Mouse (Mus musculus) left cerebral cortex, postnatal 4 days (tissue): ENCODE results near the gene Npy. TPM values are rescaled to one million over a fixed set of nuclear protein-coding genes. Genes with fewer than 3 reads are reported as not detected.

Experiments used
- DNase-seq: peaks from one replicate; pipeline ENCODE4 v3.0.0-alpha.2; 2022
- intact Hi-C: fragments of 180-260 bp; cut with DNase I; formaldehyde crosslinking; loops from one replicate; pipeline ENCODE4 v1.15.1; 2025
- total RNA-seq, 2 experiments: library from RNA; stranded (reverse); gene quantifications; 2 replicates each; pipeline ENCODE4 v1.2.3; 2021

Gene Npy
- total RNA-seq = 100 to 1,000 TPM; 161 to 165 TPM

DNA sequence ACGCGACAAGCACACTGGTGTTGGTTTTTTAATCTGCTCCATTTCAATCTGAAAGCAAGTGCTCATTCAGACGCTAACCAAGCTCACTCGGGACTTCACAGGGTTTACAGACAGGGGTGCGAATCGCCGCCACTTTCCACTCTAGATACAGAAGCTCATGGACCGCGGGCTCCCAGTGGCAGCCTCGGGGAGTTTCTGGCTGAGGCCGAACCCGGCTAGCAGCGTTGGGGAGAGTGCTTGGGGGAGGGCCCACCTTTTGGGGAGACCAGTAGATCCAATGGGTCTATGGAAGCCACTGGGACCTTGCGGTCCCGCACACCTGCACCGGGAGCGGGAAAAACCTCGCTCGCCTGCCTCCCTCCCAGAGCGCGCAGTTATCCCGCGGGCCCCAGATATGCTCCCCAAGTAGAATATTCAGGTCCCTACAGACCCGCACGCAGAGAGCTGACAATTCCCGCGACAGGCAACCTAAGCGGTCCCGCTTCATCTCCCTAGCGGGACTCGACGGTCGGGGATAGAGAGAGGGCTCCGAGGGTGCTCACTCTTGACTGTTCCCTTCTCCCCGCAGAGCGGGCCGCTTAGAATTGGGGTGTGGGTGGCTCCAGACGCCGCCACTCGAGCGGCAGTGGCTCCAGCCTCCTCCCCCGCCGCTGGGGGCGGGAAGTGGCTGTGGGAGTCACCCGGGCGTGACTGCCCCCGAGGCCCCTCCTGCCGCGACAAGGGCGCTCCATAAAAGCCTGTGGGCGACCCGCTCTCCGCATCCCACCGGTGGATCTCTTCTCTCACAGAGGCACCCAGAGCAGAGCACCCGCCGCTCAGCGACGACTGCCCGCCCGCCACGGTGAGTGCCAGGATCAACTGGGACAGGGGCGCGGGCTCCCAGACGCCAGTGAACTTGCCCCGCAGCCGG, at the start of gene Npy:
Gene Npy, plus strand, starts transcription at position 750 of the 910 bp plus-strand sequence.
- DNase-seq = peak; percentile 15
- intact Hi-C loops = loop anchor here (10.0 kb wide), 1 partner anchor 297 kb away; no protein-coding TSS in a partner anchor

DNA sequence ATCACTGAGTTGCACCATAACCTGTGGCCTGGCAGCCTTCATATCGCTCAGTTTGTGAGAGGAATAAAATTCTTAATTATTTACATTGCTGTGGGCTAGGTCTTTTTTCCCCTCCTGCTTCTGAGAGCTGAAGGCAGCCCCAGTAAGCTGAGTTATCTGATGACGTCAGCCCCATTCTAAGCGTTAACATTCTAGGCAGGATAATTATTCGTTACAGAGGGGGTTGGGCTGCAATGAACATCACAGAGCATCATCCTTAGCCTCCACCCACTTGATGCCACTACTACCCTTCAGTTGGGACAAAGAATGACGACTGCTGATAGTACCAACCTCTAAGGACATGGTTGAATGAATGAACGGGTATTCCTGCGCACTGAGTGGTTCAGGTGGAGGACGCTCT, 47.5 kb upstream of the Npy start:
- intact Hi-C loops = loop anchor here (10.0 kb wide), 1 partner anchor 210 kb away; no protein-coding TSS in a partner anchor
- DNase-seq = no peak

DNA sequence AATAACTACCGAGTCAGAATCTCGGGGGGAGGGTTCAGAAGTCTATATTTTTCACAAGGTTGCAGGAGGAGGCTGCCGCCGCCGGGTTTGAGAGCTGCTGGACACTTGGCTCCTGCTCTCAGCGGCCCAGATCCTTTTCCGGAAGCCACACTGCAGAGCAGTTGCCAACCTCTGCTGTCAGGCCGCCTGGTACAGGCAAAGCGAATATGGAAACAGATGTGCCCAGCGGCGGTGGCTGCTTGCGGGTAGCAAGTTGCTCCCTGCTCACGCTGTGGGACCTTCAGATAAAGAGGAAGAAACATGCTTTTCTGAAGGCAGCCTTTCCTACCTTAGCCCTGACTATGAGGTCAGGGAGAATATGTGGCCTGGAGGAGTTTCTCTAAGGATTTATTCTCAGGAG, 44.4 kb upstream of the Npy start:
- intact Hi-C loops = loop anchor here (10.0 kb wide), 1 partner anchor 213 kb away; no protein-coding TSS in a partner anchor
- peak; percentile 28 for DNase-seq

DNA sequence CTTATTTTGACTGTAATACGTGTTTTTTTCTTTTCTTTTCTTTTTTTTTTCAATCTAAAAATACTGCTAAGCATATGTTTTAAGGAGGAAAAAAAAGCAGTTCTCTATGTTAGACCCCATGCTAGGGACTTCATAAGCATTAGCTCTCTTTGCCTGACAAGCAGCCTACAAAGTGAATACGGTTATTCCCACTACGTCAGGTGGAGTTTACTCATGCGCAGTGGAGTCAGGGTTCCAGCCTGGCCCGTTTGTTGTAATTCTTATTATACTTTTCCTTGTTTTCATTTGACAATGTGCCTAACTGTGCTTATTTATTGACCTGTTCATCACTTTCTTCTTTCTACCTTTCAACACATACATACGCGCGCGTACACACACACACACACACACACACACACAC, 43.8 kb upstream of the Npy start:
- no peak for DNase-seq

DNA sequence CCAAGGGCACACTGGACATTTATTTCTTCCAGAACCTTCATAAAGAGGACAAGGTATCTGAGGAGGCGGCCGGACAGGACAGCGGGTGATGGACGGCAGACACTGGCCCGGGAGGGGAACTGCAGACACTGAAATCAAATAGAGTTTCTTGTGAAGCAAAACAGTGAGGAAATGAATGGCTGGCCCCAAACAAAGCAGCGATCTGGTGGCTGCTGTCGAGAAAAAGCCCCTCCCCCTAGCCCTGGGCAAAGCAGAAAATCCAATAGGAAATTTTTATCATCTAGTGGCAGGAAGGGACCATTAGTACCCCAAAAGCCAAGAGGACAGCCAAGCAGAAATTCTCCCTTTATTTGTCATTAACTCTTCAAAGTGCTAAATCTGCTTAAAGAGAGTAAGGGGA, 42.9 kb upstream of the Npy start:
- DNase-seq = peak; percentile 2
- intact Hi-C loops = loop anchor here (10.0 kb wide), 1 partner anchor 215 kb away; no protein-coding TSS in a partner anchor

More for the DNA sequence above, 43.8 kb upstream of the Npy start:
- intact Hi-C loops = loop anchor here (10.0 kb wide), 1 partner anchor 214 kb away; no protein-coding TSS in a partner anchor

DNA sequence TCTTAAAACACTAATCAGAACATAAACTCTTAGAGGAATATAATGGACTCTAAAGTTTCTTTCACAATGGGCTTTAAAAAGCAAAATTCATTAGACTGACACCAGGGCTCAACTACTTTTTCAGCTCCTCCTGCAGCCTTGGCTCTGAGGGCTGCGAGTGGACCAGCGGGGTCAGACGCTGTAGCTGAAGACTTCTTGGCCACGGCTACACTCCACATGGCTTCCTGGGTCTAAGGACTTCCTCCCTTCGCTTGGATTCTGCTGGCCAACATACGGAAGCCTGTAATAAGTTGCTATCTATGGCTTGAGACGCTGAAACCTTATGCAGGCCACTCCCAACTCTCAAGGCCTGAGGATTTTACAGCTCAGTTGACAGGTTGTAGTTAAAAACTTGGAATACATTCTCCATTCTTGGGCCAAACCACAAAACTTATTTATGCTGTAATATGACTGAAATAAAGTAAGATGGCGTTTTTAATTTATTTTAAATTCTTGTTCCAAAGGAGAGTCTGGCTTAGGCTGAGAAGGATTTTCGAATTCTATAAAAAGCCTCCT, 41.6 kb upstream of the Npy start:
- DNase-seq = no peak

DNA sequence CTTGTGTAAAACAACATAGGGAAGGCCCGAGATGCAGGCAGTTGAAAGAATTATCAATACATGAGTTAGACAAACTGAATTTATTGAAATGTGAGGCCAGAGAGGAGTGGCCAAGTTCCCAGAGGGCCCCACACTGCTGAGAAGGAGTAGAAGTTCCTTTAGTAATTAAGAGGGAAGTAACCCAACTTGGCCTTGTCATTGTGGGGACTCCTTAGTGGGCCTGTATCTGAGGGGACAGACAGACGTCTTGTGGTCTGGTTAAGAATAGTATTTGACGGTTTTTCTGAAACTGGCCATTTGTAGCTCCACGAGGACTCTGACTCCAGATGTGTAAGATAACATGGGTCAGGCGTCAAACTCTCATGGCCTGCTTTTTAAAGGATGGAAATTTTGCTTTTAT, 40.7 kb upstream of the Npy start:
- no peak for DNase-seq
- intact Hi-C loops = no loop called here

More for the DNA sequence above, 41.6 kb upstream of the Npy start:
- intact Hi-C loops = no loop called here

DNA sequence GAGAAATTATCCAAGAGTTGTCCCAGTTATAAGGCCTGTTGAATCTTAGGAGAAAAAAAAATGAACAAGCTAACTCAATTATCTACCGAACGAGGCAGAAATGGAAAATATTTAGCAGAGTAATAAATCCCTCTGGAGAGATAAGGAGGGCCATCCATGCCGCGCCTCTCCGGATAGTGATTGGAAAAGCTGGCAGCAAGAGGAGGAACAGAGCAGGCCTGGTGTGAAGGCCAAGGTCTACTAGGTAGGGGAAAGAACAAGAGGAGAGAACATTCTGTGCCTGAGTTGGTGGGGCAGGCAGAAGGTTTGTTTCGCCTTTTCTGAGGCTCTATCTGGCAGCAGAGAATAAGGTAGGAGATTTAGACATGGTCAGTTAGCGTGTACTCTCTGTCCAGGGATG, 39.8 kb upstream of the Npy start:
- intact Hi-C loops = no loop called here
- DNase-seq = no peak

DNA sequence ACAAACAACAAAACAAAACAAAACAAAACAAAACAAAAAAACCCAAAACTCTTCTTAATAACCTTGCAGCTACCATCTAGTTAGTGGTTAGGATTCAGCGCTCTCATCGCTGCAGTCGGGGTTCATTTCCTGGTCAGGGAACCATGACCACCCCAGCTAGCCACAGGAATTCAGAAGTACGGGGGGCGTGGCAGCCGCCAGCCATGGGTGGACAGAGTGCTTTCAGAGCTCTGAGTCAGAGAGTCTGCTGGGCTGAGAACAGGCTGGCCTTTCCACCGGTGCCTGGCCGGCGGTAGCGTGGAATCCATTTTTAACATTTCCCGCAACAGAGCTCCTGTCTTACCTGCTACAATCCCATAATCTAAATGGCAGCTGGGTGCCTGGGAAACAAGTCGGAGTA, 30.0 kb upstream of the Npy start:
- no peak for DNase-seq
- intact Hi-C loops = no loop called here

DNA sequence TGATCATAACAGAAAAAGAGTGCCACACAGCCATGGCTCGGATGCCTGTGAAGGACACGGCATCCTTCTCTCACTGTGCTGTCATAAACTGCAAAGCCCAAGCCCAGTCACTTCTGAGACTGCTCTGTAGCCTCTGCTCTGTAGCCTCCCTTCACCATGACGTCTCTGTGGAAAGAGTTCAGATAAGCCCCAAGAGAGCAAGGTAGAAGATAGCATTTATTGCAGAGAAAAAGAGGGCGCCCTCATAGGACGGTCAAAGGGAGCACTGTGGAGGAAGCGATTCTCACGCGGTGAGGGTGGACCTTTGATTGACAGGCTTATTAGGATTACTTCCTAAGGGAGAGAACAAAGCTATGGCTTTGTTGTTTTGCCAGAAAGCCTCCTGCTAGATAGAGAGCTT, 18.4 kb upstream of the Npy start:
- intact Hi-C loops = no loop called here

DNA sequence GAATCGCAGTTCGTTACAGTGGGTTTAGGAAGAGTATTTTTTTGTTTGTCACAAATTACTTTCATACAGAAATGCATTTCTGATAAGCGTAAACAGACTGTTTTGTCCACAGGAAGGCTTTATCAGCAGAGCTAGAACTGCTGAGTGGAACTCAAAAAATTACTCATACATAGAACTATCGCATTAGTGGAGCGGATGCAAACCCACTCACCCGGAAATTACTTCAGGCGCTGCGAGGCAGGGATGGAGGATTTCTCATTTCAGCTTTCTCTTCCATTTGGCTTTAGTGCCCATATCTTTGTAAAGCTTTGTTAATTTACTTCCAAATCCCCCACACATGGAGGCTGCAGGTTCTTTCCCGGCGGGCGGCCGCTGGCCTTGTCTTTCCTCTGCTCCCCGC, 14.4 kb upstream of the Npy start:
- DNase-seq = no peak
- intact Hi-C loops = no loop called here

More for the DNA sequence above, 18.4 kb upstream of the Npy start:
- no peak for DNase-seq

DNA sequence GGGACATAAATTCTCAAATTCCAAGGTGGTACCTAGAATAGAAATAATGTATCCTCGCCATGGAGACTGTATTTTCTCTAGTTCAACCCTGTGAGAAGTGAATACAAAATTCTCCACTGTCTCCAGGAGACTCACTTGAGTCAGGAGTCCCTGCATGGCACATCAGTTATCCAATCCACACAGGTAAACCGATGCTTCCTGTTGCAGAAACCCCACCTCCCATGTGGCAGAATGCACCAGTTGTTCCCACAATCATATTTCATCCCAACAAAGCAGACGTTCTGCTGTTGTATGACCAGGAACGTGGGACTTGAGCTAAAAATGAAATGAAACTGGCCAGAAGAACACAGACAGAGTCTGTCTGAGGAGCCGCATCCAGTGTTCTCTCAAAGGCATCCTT, 5.3 kb upstream of the Npy start:
- no peak for DNase-seq

DNA sequence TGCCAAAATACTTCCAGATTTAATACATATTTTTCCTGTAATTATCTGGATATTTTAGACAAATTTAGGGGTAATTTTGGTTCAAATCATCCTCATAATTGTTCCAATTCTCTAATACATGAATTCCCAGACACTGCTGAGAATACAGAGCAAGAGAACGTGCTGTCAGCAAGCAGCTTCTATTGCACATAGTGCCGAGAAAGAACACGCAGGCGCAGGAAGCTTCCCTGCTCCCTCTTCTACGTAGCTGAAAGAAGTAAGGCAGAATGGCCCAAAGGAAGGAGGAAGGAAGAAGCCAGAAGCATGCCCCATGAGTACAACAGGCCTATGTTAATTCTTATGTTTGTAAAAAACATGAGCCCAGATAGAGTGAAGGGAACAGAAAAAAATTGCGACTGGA, 4.9 kb upstream of the Npy start:
- no peak for DNase-seq
- intact Hi-C loops = no loop called here

More for the DNA sequence above, 5.3 kb upstream of the Npy start:
- intact Hi-C loops = no loop called here

DNA sequence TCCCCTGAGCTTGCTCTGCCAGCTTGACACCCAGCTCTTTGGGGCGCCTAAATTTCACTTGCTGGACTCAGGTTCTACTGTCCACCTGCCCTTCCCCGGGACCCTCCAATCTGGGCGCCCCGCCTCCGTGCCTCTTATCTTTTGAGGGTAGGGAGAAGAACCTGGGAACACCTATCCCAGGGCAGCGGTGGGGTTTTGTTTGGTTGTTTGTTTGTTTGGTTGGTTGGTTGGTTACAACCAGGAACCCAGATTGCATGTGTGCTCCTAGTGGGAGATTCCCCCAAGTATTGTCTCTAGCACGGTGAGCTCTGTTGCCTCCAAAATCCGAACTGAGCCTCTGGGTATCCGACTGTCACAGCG, 341 bp downstream of the Npy start:
- DNase-seq = no peak
- intact Hi-C loops = loop anchor here (10.0 kb wide), 1 partner anchor 298 kb away; no protein-coding TSS in a partner anchor

DNA sequence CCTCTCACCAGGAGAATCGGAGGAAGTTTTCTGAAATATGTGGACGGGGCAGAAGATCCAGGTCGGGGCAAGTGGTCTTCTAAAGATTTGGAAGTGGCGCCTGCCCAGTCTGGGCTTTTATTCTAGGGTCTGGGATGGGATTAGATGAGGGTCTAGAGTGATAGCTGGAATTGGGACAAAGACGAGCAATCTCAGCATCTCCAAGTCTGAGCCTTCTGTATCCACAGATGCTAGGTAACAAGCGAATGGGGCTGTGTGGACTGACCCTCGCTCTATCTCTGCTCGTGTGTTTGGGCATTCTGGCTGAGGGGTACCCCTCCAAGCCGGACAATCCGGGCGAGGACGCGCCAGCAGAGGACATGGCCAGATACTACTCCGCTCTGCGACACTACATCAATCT, 861 bp downstream of the Npy start:
- no peak for DNase-seq
- intact Hi-C loops = loop anchor here (10.0 kb wide), 1 partner anchor 299 kb away; no protein-coding TSS in a partner anchor

DNA sequence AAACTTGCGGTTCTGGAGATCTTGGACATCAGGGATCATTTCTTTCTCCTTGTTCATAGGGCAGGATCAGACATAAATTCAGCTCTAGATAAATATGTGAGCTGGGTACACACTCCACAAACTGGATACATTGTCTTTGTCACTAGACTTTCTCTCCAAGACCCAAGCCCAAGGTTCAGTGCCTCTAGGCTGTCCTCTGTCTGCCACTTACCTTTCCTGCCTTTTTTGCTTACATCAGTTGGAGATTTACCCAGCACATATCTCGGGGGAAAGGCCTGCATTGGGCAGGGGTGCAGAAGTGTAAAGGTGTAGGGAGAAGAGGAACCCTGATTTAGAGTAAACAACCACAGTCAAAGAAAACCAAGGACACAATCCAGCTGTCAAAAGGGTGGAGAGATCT, 1.3 kb downstream of the Npy start:
- no peak for DNase-seq
- intact Hi-C loops = loop anchor here (10.0 kb wide), 1 partner anchor 299 kb away; no protein-coding TSS in a partner anchor

DNA sequence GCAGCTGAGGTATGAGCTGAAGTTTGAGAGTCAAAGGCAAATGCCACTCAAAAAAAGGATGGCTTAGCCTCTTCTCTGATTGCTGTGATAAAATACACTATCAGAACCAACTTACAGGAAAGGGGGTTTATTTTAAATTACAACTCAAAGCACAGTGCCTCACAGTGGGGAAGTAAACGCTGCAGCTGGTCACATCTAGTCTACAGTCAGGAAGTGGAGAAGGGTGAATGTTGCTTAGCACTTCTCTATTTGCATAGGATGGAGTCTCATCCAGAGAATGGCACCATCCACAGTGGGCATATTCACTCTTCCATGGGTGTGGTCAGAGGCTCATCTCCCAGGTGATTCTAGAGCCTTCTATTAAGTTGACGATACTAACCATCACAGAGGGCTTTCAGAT, 9.1 kb downstream of the Npy start:
- no peak for DNase-seq
- intact Hi-C loops = no loop called here

DNA sequence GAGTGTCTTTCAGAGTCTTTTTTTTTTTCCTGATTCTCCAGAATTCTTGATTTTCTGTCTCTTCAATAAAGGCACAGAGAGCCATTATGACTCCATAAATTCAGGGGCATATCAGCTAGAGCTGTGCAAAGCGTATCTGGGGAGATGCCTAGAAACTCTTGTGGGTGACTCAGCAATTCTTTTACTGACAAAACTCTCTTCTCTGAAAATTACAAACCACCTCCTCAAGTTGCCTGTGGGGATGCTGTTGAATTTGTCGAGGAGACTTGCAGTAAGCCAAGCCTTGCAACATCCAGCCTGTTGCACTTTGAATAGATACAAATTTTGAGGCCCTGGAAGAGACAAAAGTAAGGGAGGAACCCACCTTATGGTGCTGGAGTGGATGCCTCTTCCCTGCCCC, 34.3 kb downstream of the Npy start:
- no peak for DNase-seq
- intact Hi-C loops = no loop called here

DNA sequence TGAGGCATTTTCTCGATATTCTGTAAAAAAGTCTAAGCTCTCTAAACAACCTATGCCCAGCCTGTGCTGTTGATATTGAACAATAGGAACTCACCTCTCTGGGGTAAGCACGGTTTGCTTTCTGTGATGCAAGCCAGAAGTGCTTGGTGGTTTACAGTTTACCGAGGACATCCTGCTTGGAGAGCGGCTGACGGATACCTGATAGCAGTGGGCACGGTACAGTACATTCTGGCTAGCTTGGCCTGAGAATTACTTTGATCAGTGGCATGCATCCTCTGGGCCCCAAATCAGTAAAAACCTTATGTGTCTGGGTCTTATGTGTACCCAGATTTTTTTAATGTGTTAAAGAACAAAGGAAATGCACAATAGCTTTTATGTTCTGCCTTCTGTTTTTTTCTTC, 45.1 kb downstream of the Npy start:
- DNase-seq = no peak
- intact Hi-C loops = no loop called here

DNA sequence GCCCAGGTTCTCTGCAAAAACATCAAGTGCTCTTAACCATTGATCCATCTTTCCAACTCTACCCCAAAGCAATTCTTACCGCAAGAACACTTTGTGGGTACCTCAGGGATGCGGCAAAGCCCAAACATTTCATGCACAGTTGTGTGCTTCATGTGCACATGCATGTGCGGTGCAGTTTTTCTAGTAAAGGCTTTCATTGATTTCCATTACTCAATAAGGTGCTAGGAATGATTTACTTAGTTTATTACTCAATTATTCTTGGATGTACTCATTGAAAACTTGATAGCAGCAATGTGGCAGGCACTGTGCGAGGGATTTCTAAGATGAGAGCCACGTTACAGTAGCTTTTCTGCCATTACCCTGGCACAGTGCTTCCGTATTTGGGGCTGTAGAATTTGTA, 48.6 kb downstream of the Npy start:
- intact Hi-C loops = no loop called here
- no peak for DNase-seq

DNA sequence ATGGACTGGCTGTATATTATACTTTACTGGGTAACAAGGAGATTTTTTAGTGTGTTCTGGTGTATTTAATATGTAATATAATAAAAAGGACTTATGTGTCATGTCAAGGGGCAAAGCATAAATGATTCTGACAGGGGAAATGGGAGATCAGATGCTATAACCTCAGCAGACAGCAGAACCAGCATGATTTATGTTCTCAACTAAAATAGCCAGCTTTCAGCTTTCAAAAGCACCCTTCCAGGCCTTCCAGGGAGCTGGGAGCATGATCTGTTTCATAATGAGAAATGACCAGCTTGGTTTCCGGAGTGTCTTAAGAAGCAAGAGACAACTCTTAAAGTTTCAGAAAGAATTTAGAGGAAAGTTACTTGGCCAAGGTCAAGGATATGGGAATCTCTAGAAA, 51.0 kb downstream of the Npy start:
- intact Hi-C loops = no loop called here

DNA sequence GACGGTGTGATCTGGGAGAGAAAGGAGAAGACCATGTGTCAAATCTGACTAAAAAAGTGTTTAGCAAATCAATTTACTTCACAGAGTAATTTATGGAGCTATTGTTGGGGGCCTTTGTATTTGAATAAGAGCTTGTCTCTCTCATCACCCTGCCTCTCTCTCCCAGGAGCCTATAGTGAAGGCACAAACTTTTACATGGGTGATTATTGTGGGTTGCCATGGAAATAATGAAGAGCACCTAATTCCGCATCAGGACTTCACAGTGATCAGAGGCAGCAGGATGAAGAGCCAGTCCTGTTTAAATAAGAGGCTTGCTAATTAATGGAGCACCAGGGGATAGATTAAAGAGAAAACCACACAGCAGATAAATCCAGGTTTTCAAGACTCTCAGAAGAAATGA, 52.6 kb downstream of the Npy start:
- intact Hi-C loops = no loop called here

More for the DNA sequence above, 51.0 kb downstream of the Npy start:
- DNase-seq = no peak

More for the DNA sequence above, 52.6 kb downstream of the Npy start:
- no peak for DNase-seq
